ENCODE assay signal across 23 mouse cellular contexts in genomic region chr7:98775031-98775430, GRCm38 (mm10). TPM values are rescaled to one million over a fixed set of nuclear protein-coding genes. Genes with fewer than 3 reads are reported as not detected.
"Had no signal": no experiment of that assay in that cellular context is flagged by ENCODE, and none has a peak within 500 bp of the region (broad histone marks: within the 10 kb centered on the region; RNA-seq: fewer than 3 reads in every experiment).

No protein-coding gene starts in this region.

- H3K36me3 ChIP-seq: limb, embryonic 10.5 days; limb, embryonic 13.5 days; liver, embryonic 12.5 days; liver, embryonic 15.5 days; midbrain, embryonic 12.5 days; midbrain, embryonic 15.5 days; neural tube, embryonic 12.5 days; neural tube, embryonic 15.5 days had no signal

- H3K27me3 ChIP-seq: midbrain, embryonic 12.5 days; midbrain, embryonic 15.5 days; neural tube, embryonic 12.5 days had no signal

- H3K9ac ChIP-seq: limb, embryonic 13.5 days; liver, embryonic 12.5 days; liver, embryonic 15.5 days; midbrain, embryonic 12.5 days; midbrain, embryonic 15.5 days; neural tube, embryonic 12.5 days; neural tube, embryonic 15.5 days had no signal

- H3K4me2 ChIP-seq: limb, embryonic 13.5 days; liver, embryonic 12.5 days; liver, embryonic 15.5 days; midbrain, embryonic 12.5 days; midbrain, embryonic 15.5 days; neural tube, embryonic 12.5 days; neural tube, embryonic 15.5 days had no signal

- H3K27ac ChIP-seq: kidney, postnatal 0 days; layer of hippocampus, adult 2 months; limb, embryonic 10.5 days; limb, embryonic 13.5 days; liver, embryonic 12.5 days; liver, embryonic 15.5 days; macrophage; midbrain, embryonic 12.5 days; midbrain, embryonic 15.5 days; neural tube, embryonic 12.5 days; neural tube, embryonic 15.5 days; stomach, postnatal 0 days had no signal

- DNase-seq: kidney, adult 18-20 months; kidney, adult 9 months; kidney, postnatal 25 days; layer of hippocampus, adult 9-11 months; liver; right cerebral cortex, adult 18-20 months; right cerebral cortex, postnatal 14 days; right cerebral cortex, postnatal 4 days; thymus, adult 2 months had no signal

- H3K4me1 ChIP-seq: liver, embryonic 15.5 days; midbrain, embryonic 15.5 days had no signal

- ATAC-seq: inflammation-experienced regulatory T-cells, adult 6 months; intestine, embryonic 16.5 days; liver, embryonic 12.5 days; midbrain, embryonic 15.5 days had no signal

- H3K4me3 ChIP-seq: layer of hippocampus, adult 2 months; limb, embryonic 10.5 days; limb, embryonic 13.5 days; liver, embryonic 12.5 days; liver, embryonic 15.5 days; midbrain, embryonic 12.5 days; midbrain, embryonic 15.5 days; neural tube, embryonic 12.5 days; neural tube, embryonic 15.5 days had no signal

- H3K9me3 ChIP-seq: limb, embryonic 10.5 days; limb, embryonic 13.5 days; liver, embryonic 12.5 days; liver, embryonic 15.5 days; midbrain, embryonic 12.5 days; midbrain, embryonic 15.5 days; neural tube, embryonic 12.5 days; neural tube, embryonic 15.5 days had no signal

RNA-seq across cellular contexts. Expression of gene Wnt11, which starts 59.9 kb away (rescaled TPM):
- polyA plus RNA-seq: inflammation-experienced regulatory T-cells, adult 6 months; macrophage had no signal
